Mouse (Mus musculus) liver, adult 2 months (tissue): Measurements from ENCODE around the gene Il5.

Experiments used
- CTCF ChIP-seq: fragments of 200-500 bp; IDR thresholded peaks from 2 replicates; pipeline ENCODE4 v1.5.1; 2011; ENCODE audit warnings: low read depth, low read length, control low read depth
- POLR2A ChIP-seq: fragments of 200-500 bp; IDR thresholded peaks from 2 replicates; pipeline ENCODE4 v1.6.1; 2011; ENCODE audit warnings: low read length, control low read depth; ENCODE audit not compliant: insufficient read depth; ENCODE audit errors: extremely low read depth

GRCm38 (mm10) chr11:53757612-53758011 lies 37.0 kb downstream of the Il5 start:
- no peak for TF ChIP-seq CTCF
- TF ChIP-seq POLR2A: no peak
